Mouse (Mus musculus) neutrophil, adult 5-6 weeks (primary cell): ENCODE measurements around the gene Lrch1. TPM values are rescaled to one million over a fixed set of nuclear protein-coding genes. Genes with fewer than 3 reads are reported as not detected.

Experiments
- ATAC-seq: fragments of 151-379, 151-347 bp; 2 replicates; pipeline ENCODE4 v1.8.0; 2017; ENCODE audit warnings: mild to moderate bottlenecking, moderate TSS enrichment; ENCODE audit not compliant: insufficient number of reproducible peaks, poor library complexity, low FRiP score, severe bottlenecking; ENCODE audit errors: extremely low read depth
- total RNA-seq: library from RNA; stranded (forward); fragments of 200-1000 nt; gene quantifications from 2 replicates; pipeline ENCODE4 v1.2.3, GENCODE M21; 2017

The Lrch1 gene
- total RNA-seq = 43.7 and 50.0 TPM in 2 replicates

DNA sequence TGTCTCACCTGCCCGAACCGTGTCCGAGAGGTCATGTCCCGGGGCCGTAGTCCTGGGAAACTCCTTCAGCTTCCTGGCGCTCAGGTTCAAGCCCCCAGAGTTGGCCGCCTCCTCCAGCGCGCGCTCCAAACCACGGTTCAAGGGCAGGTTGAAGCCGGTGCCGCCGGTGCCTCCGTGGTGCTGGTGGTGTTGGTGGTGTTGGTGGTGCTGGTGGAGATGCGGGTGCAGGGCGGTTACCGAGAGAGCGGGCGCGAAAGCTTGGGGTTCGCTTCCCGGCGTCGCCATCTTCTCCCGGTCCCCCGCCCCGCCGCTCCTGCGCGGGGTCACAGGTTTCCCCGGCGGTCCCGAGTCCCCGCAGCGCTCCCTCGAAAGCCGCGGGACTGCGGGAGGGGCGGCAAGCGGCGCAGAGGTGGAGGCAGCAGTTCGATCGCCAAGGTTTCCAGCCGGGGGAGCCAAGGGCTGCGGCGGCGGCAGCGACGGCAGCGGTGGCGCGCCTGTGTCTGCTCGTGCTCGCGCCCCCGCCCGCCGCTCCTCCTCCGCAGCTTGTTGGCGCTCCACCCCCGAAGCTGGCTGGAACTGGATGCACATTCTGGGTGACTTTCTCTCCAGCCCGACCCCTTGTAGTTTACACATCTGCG is at the start of gene Lrch1:
Lrch1 (minus strand) TSS at position 501 of the 638 bp plus-strand sequence.
- peak; percentile 61 for ATAC-seq

DNA sequence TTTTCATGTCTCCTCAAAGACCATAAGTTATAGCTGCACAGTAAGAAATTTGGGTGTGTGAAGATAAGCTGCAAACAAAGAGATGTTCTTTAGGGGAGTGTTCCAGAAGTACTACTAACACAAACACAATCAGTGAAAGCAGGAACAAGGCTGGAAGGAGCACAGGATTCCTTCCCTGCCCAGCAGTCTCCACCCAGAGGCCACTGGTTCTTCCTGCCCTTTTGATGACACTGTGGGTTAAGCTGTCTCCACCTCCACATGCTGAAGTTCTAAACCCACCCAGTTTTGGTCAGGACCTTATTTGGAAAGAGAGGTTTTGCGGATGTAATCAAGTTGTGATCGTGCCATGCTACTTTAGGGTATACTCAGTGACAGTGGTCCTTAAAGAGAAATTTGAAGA is 49.4 kb upstream of the Lrch1 start:
- ATAC-seq = no peak

GRCm38 (mm10) chr14:74996556-74996955 is 48.9 kb upstream of the Lrch1 start:
- no peak for ATAC-seq

DNA sequence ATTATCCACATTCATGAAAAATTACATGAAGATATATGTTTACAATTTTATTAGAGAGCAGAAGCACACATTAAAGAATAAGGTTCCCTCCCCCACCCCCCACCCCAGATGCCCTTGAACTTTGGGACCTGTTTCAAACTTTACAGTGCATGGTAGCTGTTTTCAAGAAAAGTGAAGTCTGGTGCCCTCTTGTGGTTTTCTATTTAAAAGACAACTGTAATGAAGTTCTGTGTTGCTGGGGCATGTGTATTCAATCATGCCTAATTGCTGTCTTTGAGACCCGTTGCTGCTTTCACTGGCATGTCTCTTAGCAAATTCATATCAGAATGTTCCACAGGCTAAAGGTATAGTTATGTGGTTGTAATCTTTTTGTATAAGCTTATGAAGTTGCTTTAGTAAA is 42.8 kb upstream of the Lrch1 start:
- peak; percentile 82 for ATAC-seq

DNA sequence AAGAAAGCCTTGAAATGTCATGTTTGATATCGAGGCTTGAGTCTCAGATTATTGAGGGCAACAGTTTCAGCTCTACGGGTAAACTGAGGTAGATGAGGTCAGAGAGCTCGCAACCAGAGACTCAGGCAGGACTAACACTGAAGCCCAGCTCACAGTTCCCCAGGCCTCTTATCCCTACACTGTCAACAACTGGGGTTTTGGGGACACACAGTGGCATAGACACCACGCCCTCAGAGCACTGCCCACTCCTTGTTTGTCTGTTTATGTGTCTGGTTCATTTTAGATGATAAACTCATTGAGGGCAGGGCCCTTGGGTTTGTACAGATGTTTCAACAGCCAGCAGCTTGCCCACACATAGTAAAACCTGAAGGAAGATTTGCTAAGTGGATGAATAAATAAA is 42.2 kb upstream of the Lrch1 start:
- ATAC-seq = no peak

- ATAC-seq = no peak
Measured at GRCm38 (mm10) chr14:74989322-74989721, 41.6 kb upstream of the Lrch1 start.

DNA sequence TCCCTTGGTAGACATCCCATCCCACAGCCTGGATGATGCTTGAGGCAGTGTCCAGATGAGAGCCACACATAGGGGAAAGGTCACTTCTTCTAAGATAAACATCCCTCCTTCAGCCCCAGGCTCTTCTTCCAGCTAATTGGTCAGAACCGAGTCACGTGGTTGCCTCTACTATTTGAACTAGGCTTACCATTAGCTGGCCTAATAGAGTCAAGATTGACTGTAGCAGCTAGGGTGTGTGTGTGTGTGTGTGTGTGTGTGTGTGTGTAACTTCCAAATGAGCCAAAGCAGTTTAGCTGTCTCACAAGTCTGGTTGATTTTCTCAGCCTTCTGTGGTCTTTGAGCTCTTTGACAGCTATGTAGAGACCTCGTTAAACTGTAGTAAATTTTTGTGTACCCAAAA is 38.9 kb upstream of the Lrch1 start:
- no peak for ATAC-seq

DNA sequence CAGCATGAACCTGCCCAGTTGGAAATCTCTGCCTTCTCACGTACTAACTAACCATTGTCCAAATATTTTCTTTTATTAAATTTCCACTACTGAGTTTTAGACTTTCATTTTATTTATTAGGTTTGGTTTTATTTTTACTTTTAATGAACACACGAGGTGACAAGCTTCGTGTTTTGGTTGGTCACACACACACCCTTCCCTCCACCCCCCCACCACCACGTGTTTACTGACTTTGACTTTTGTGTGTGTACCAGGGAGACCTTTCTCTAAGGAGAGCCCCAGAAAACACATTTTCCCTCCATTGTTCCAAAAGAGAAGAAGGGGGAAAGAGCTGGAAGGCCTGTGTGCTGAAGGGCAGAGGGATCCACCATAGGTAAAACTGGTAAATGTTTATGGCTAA is 38.0 kb upstream of the Lrch1 start:
- no peak for ATAC-seq

- no peak for ATAC-seq
Measured at GRCm38 (mm10) chr14:74984817-74985391, 37.2 kb upstream of the Lrch1 start.

DNA sequence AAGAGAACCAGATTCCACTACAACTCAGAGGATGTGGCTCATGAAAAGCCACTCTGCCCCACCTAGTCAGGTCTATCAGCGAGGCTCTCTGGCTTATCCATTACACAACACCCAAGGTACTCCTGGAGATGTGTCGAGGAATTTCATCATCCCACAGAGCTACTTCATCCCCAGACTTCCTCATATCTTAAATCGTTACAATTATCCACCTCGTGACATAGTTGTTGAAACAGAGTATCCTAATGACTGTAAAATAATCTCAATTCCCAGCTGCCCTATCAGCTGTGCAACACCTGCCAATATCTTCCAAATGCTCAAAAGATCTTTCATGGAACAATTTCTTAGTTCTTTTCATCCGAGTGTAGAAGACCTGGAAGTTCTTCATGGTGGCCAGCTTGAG is 35.4 kb upstream of the Lrch1 start:
- ATAC-seq = no peak

- no peak for ATAC-seq
Measured at GRCm38 (mm10) chr14:74981016-74981415, 33.3 kb upstream of the Lrch1 start.

- no peak for ATAC-seq
Measured at GRCm38 (mm10) chr14:74976972-74977371, 29.3 kb upstream of the Lrch1 start.

- no peak for ATAC-seq
Measured at GRCm38 (mm10) chr14:74974136-74974651, 26.5 kb upstream of the Lrch1 start.

- ATAC-seq = no peak
Measured at GRCm38 (mm10) chr14:74972687-74973086, 25.0 kb upstream of the Lrch1 start.

DNA sequence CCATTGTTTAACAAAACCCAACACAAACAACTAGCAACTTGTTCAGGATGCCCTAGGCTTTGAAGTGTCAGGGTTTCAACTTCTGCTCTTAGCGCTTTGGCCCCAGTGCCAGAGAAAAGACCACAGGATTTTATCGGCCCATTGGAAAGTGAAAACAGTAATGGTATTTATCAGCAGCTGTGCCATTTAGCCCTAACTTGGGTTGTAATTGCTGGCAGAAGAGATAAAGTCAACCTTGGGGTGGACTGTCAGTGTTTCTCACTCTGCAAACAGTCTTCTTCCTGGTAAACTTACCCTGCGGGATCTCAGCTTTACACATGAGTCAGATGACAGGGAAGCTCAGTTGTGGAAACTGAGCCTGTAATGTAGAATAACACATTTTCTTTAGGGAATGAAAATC is 24.5 kb upstream of the Lrch1 start:
- no peak for ATAC-seq

DNA sequence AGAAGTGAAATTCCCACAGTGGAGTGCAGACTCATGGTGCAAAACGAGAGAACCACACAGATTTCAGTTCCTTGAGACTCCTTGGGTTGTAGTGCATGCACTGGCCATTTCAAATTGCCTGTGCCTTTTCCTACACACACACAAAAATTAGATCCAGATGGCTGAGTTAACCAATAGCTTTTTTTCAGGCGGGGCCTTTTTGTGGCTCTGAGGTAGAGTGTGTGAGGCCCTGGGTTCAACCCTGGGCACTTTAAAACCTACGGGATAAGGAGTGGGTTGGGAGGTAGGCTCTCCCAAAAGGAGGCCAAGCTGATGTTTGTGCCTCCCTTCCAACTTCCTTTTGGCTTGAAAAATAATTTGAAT is 15.7 kb upstream of the Lrch1 start:
- ATAC-seq = no peak

DNA sequence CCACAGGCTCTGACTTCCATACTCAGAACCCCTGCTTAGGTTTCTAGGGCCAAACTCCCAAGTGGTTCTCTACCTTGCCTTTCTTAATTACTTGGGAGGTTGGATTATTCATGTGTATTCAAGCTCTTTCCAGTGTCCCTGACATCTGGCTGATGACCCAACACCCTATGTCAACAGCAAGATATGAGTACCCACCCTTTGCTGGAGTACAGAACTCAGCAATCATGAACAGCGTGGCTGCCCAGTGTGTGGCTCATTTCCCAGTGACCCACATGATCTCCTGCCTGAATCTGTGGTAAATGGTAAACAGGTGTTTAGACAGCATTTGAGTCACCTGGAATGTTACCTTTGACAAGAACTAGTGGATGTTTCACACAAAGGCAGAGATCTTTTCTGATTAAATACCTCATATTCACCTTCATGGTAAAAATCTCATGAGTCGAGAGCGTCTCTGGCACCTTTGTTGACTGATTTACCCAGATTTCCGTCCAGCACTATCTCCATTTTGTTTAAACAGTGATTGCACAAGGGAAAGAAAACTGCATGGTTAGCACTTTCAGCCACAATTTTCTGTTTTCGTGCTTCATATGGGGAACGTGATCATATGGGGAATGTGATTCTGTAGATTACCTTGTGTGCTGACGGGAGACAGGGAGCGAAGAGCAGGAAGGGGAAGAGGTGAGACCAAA is 15.2 kb upstream of the Lrch1 start:
- ATAC-seq = no peak

GRCm38 (mm10) chr14:74960568-74960967 is 12.9 kb upstream of the Lrch1 start:
- ATAC-seq = no peak

GRCm38 (mm10) chr14:74956702-74957101 is 9.0 kb upstream of the Lrch1 start:
- ATAC-seq = no peak

DNA sequence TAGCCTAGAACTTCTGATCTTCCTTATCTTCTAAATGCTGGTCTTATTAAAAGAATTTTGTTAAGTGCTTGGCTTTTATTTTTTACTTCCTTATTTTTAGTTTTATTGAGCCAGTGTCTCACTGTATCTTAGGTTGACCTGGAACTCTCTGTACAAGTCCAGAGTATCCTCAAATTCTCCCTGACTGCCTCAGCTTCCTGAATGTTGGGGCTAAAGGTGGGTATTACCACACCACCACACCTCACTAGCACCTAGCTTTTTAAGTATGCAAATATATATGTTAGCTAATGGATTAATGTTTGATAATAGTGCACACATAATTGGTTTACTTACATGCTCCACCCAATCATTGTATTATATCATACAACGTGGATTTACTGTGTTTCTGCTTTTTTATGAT is 8.6 kb upstream of the Lrch1 start:
- no peak for ATAC-seq
